Mouse (Mus musculus): ENCODE measurements around the gene Gpsm1. TPM values are rescaled to one million over a fixed set of nuclear protein-coding genes. Genes with fewer than 3 reads are reported as not detected.

Gpsm1 gene
- polyA plus RNA-seq, 1 experiment from 2014 or later: 31.7 TPM

DNA sequence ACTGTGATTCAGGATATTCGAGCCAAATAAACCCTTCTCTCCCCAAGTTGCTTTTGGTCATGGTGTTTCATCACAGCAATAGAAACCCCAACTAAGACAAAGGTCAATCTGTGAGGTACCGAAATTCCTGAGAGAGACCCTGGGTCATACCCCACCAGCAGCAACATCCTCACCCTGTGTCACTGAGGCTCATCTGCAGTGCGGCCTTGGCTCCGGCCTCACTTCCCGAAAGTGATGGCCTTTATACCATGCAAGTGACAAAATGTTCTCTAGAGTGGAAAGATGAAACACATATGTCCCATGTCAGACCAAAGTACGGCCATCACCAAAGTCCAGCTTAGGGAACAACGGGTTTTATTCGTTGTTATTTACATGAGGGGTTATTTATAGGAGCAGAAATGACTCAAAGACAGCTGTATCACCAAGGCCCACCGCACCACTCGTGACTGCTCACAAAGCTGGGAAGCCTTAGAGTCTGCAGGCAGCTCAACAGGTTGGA is 13.3 kb upstream of the Gpsm1 start:
- Histone ChIP-seq H3K4me1 (ENCODE audit: control insufficient read depth, insufficient read depth, low read length) (no peaks in the 10 kb centered on the region; the same call in 1 of the 2 replicates), H3K4me2 (ENCODE audit: low read depth, low read length) (no peak overlapping the region), H3K9me3 (replicated peaks; ENCODE audit: control insufficient read depth, low read length) (no peaks in the 10 kb centered on the region), H3K27me3 (ENCODE audit: control insufficient read depth, insufficient read depth, low read length) (no peaks in the 10 kb centered on the region), H3K27ac (replicated peaks; ENCODE audit: low read depth, low read length) (no peak overlapping the region), H3K9ac (replicated peaks; ENCODE audit: low read length) (no peak overlapping the region), H3K4me3 (ENCODE audit: low read depth, low read length) (no peak overlapping the region), H3K36me3 (replicated peaks; ENCODE audit: control insufficient read depth, insufficient read depth, low read depth, low read length) (no peaks in the 10 kb centered on the region)
- DNase-seq (ENCODE audit: low spot score): no peak
- 83% methylated on average over 10 of the region's 10 CpGs for WGBS
- ATAC-seq (replicated peaks; ENCODE audit: insufficient number of reproducible peaks, low FRiP score, low TSS enrichment, low read depth): no peak

DNA sequence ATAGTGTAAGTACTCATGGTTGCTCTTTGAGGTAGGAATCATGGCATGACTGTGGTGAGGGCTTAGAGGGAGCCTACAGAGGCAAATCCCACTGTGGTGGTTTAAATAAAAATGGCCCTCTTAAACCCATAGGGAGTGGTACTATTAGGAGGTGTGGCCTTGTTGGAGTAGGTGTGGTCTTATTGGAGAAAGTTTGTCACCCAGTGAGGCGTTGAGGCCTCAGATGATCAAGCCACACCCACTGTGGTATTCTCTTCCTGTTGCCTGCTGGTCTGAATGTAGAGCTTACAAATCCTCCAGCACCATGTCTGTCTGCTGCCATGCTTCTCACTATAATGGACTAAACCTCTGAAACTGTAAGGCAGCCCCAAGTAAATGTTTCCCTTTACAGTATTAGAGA is 10.6 kb upstream of the Gpsm1 start:
- no peaks in the 10 kb centered on the region for H3K36me3 ChIP-seq (replicated peaks; ENCODE audit: control insufficient read depth, insufficient read depth, low read depth, low read length)
- H3K27ac ChIP-seq (replicated peaks; ENCODE audit: low read depth, low read length): no peak overlapping the region
- no peaks in the 10 kb centered on the region for H3K27me3 ChIP-seq (ENCODE audit: control insufficient read depth, insufficient read depth, low read length)
- H3K4me1 ChIP-seq (ENCODE audit: control insufficient read depth, insufficient read depth, low read length): peaks cover 6% of the 10 kb centered on the region; the same call in 1 of the 2 replicates
- H3K9ac ChIP-seq (replicated peaks; ENCODE audit: low read length): no peak overlapping the region
- DNase-seq (ENCODE audit: low spot score) (no peak), ATAC-seq (replicated peaks; ENCODE audit: insufficient number of reproducible peaks, low FRiP score, low TSS enrichment, low read depth) (no peak)
- H3K4me2 ChIP-seq (ENCODE audit: low read depth, low read length): no peak overlapping the region
- H3K9me3 ChIP-seq (replicated peaks; ENCODE audit: control insufficient read depth, low read length): no peaks in the 10 kb centered on the region
- H3K4me3 ChIP-seq (ENCODE audit: low read depth, low read length): no peak overlapping the region
- 76% methylated on average over 1 of the region's 1 CpGs for WGBS

DNA sequence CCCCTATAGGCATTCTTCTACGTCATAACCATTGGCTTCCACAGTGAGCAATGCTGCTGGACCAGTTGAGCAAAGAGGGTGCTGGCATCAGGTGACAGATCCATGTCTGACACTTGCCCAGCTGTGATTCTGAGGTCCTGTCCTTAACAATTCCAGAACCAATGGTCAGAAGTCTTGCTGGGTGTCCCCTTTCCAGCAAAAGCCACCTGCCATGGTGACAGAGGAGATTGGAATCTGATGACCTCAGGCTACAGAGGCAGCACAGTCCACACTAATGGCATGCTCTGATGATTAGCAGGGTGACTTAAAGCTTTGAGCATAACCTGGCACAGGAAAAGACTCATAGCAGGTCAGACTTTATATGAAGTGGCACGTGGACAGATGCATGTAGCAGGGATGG is 9.8 kb upstream of the Gpsm1 start:
- ATAC-seq (replicated peaks; ENCODE audit: insufficient number of reproducible peaks, low FRiP score, low TSS enrichment, low read depth) (no peak), DNase-seq (ENCODE audit: low spot score) (no peak)
- H3K36me3 ChIP-seq (replicated peaks; ENCODE audit: control insufficient read depth, insufficient read depth, low read depth, low read length): no peaks in the 10 kb centered on the region
- H3K9ac ChIP-seq (replicated peaks; ENCODE audit: low read length): no peak overlapping the region
- H3K4me1 ChIP-seq (ENCODE audit: control insufficient read depth, insufficient read depth, low read length): peaks cover 6% of the 10 kb centered on the region; the same call in 1 of the 2 replicates
- H3K27ac ChIP-seq (replicated peaks; ENCODE audit: low read depth, low read length): no peak overlapping the region
- H3K27me3 ChIP-seq (ENCODE audit: control insufficient read depth, insufficient read depth, low read length): no peaks in the 10 kb centered on the region
- no peak overlapping the region for H3K4me3 ChIP-seq (ENCODE audit: low read depth, low read length)
- WGBS: 75% methylated on average over 2 of the region's 2 CpGs
- no peaks in the 10 kb centered on the region for H3K9me3 ChIP-seq (replicated peaks; ENCODE audit: control insufficient read depth, low read length)
- no peak overlapping the region for H3K4me2 ChIP-seq (ENCODE audit: low read depth, low read length)

DNA sequence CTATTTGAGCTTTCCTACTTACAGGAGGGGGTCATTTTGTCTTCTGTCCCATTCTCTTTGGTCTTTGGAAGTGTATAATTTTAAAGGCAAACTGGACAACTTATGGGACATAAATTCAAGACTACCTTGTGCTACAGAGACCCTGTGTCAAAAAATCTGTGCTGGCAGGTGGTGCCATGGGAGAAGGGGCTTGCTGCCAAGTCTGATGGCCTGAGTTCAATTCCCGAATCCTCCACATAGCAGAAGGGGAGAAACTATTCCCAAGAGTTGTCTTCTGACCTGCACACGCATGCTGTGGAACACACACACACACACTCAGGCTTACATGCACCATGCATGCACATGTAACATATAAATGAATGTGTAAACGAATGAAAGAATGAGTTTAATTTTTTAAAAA is 8.6 kb upstream of the Gpsm1 start:
- H3K9ac ChIP-seq (replicated peaks; ENCODE audit: low read length): no peak overlapping the region
- DNase-seq (ENCODE audit: low spot score) (no peak), ATAC-seq (replicated peaks; ENCODE audit: insufficient number of reproducible peaks, low FRiP score, low TSS enrichment, low read depth) (no peak)
- no peak overlapping the region for H3K27ac ChIP-seq (replicated peaks; ENCODE audit: low read depth, low read length)
- peaks cover 6% of the 10 kb centered on the region; the same call in 1 of the 2 replicates for H3K4me1 ChIP-seq (ENCODE audit: control insufficient read depth, insufficient read depth, low read length)
- no peaks in the 10 kb centered on the region for H3K9me3 ChIP-seq (replicated peaks; ENCODE audit: control insufficient read depth, low read length)
- no peaks in the 10 kb centered on the region for H3K36me3 ChIP-seq (replicated peaks; ENCODE audit: control insufficient read depth, insufficient read depth, low read depth, low read length)
- no peaks in the 10 kb centered on the region for H3K27me3 ChIP-seq (ENCODE audit: control insufficient read depth, insufficient read depth, low read length)
- no peak overlapping the region for H3K4me2 ChIP-seq (ENCODE audit: low read depth, low read length)
- H3K4me3 ChIP-seq (ENCODE audit: low read depth, low read length): no peak overlapping the region
- WGBS: 90% methylated on average over 3 of the region's 3 CpGs

DNA sequence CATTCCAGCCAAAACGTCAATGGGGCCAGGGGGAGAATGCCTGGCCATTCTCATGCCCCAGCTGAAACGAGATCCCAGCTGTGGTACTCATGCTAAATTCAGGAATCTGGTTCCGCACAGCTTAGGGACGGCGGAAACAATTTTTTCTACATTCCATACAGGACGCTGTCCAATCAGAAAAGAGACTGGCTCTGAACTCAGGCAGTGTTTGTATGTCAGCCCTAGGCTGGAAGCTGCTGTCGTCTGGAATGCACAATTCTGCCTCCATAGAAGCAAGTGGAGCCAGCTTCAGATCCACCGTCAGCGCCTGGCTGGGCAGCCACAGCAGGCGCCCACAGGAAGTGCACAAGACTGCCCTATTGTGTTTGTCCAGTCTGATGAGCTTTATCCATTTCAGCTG is 5.6 kb upstream of the Gpsm1 start:
- H3K9ac ChIP-seq (replicated peaks; ENCODE audit: low read length): no peak overlapping the region
- H3K4me3 ChIP-seq (ENCODE audit: low read depth, low read length): no peak overlapping the region
- H3K4me2 ChIP-seq (ENCODE audit: low read depth, low read length): peak overlapping the region; percentile 8; the same call in 1 of the 2 replicates
- peak overlapping the region; percentile 91 for H3K27ac ChIP-seq (replicated peaks; ENCODE audit: low read depth, low read length)
- H3K9me3 ChIP-seq (replicated peaks; ENCODE audit: control insufficient read depth, low read length): no peaks in the 10 kb centered on the region
- H3K4me1 ChIP-seq (ENCODE audit: control insufficient read depth, insufficient read depth, low read length): peaks cover 13% of the 10 kb centered on the region
- WGBS: 9% methylated on average over 10 of the region's 10 CpGs
- H3K27me3 ChIP-seq (ENCODE audit: control insufficient read depth, insufficient read depth, low read length): no peaks in the 10 kb centered on the region
- peak; percentile 82 for ATAC-seq (replicated peaks; ENCODE audit: insufficient number of reproducible peaks, low FRiP score, low TSS enrichment, low read depth)
- no peaks in the 10 kb centered on the region for H3K36me3 ChIP-seq (replicated peaks; ENCODE audit: control insufficient read depth, insufficient read depth, low read depth, low read length)
- DNase-seq (ENCODE audit: low spot score): peak; percentile 91

DNA sequence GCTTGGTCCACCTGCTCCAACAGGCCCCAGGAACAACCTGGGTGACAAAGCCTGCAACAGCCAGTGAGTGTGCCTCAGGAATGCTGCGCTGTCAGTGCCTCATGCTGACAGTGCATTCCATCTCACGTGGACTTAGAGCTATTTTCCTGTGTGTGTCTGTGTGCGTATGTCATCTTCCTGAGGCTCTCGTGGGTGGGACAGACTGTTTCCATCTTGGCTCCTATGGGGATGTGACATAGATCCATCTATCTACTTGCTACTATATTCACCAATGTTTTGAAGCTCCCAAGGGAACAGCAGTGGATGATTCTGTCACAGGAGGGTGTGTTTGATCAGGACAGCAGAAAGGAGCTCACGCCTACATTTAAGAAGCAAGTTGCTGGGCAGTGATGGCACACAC is 3.4 kb upstream of the Gpsm1 start:
- Histone ChIP-seq H3K36me3 (replicated peaks; ENCODE audit: control insufficient read depth, insufficient read depth, low read depth, low read length) (no peaks in the 10 kb centered on the region), H3K9ac (replicated peaks; ENCODE audit: low read length) (no peak overlapping the region), H3K27me3 (ENCODE audit: control insufficient read depth, insufficient read depth, low read length) (no peaks in the 10 kb centered on the region), H3K4me1 (ENCODE audit: control insufficient read depth, insufficient read depth, low read length) (peaks cover 21% of the 10 kb centered on the region), H3K4me3 (ENCODE audit: low read depth, low read length) (no peak overlapping the region), H3K9me3 (replicated peaks; ENCODE audit: control insufficient read depth, low read length) (no peaks in the 10 kb centered on the region), H3K4me2 (ENCODE audit: low read depth, low read length) (no peak overlapping the region), H3K27ac (replicated peaks; ENCODE audit: low read depth, low read length) (no peak overlapping the region)
- 78% methylated on average over 5 of the region's 5 CpGs for WGBS
- DNase-seq (ENCODE audit: low spot score): no peak
- no peak for ATAC-seq (replicated peaks; ENCODE audit: insufficient number of reproducible peaks, low FRiP score, low TSS enrichment, low read depth)

DNA sequence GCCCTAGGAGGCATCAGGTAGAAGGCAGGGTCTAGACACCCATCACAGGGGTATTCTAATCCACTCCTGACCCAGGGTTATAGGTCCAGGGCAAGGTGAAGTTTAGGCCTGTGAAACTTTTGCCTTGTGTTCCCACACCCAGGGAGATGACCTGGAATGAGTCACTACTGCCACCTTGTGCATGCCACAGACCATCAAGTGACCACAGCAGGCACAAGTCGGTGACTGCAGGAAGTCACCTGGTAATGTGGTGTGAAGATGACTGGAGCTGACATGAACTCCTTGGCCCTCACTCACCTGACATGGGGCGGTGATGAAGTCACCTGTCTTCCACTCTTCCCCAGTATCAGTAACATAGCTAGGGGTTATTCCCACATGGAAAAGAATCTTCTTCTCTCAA is 2.5 kb upstream of the Gpsm1 start:
- no peaks in the 10 kb centered on the region for H3K27me3 ChIP-seq (ENCODE audit: control insufficient read depth, insufficient read depth, low read length)
- H3K9me3 ChIP-seq (replicated peaks; ENCODE audit: control insufficient read depth, low read length): no peaks in the 10 kb centered on the region
- no peak overlapping the region for H3K4me2 ChIP-seq (ENCODE audit: low read depth, low read length)
- no peak for DNase-seq (ENCODE audit: low spot score)
- no peak overlapping the region for H3K9ac ChIP-seq (replicated peaks; ENCODE audit: low read length)
- peaks cover 26% of the 10 kb centered on the region for H3K4me1 ChIP-seq (ENCODE audit: control insufficient read depth, insufficient read depth, low read length)
- WGBS: 61% methylated on average over 2 of the region's 2 CpGs
- no peak for ATAC-seq (replicated peaks; ENCODE audit: insufficient number of reproducible peaks, low FRiP score, low TSS enrichment, low read depth)
- no peaks in the 10 kb centered on the region for H3K36me3 ChIP-seq (replicated peaks; ENCODE audit: control insufficient read depth, insufficient read depth, low read depth, low read length)
- H3K4me3 ChIP-seq (ENCODE audit: low read depth, low read length): no peak overlapping the region
- no peak overlapping the region for H3K27ac ChIP-seq (replicated peaks; ENCODE audit: low read depth, low read length)

DNA sequence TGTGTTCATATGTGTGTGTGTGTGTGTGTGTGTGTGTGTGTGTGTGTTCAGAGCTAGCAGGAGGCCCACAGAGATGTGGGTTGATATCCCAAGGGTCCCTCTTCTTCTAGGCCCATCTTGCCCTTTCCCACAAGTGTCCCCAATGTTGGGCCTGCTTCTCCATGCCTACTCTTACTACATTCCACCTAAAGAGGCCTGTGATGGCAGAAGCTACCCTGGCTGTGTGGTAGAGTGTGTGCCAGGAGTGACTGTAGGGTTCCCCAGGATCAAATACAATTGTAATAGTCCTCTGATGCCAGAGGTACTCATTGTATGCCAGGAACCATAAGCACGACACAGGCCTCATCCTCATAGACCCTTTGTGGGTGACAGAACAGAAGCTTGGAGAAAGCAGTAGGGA is 1.9 kb upstream of the Gpsm1 start:
- Histone ChIP-seq H3K4me1 (ENCODE audit: control insufficient read depth, insufficient read depth, low read length) (peaks cover 26% of the 10 kb centered on the region), H3K9me3 (replicated peaks; ENCODE audit: control insufficient read depth, low read length) (no peaks in the 10 kb centered on the region), H3K4me3 (ENCODE audit: low read depth, low read length) (no peak overlapping the region), H3K27me3 (ENCODE audit: control insufficient read depth, insufficient read depth, low read length) (no peaks in the 10 kb centered on the region), H3K9ac (replicated peaks; ENCODE audit: low read length) (no peak overlapping the region), H3K27ac (replicated peaks; ENCODE audit: low read depth, low read length) (peak overlapping the region; percentile 96; the same call in 1 of the 2 replicates), H3K4me2 (ENCODE audit: low read depth, low read length) (no peak overlapping the region), H3K36me3 (replicated peaks; ENCODE audit: control insufficient read depth, insufficient read depth, low read depth, low read length) (no peaks in the 10 kb centered on the region)
- 86% methylated on average over 1 of the region's 1 CpGs for WGBS
- ATAC-seq (replicated peaks; ENCODE audit: insufficient number of reproducible peaks, low FRiP score, low TSS enrichment, low read depth): no peak
- no peak for DNase-seq (ENCODE audit: low spot score)
